ENCODE assay signal across 33 mouse cellular contexts in the genomic region with DNA sequence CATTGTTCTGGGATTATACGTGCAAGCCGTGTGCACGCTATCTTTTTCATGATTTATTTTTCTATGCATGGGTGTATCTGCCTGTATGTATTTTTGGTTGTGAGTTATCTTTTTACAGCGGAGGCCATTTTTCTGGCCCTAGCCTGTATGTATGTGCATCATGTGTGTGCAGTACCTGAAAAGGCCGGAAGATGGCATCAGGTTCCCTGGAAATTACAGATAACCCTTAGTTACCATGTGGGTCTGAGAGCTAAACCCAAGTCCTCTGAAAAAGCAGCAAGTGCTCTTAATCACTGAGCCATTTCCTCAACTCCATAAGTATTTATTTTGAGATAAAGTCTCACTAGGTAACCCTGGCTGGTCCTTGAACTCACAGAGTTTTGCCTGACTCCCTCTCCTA. TPM values are rescaled to one million over a fixed set of nuclear protein-coding genes. Genes with fewer than 3 reads are reported as not detected.
DNase-seq lines count a peak whose midpoint lies in the region; ATAC-seq and TF ChIP-seq lines count a peak whose summit lies in the region.
"Had no signal": no experiment of that assay in that cellular context is flagged by ENCODE, and none has a peak within 500 bp of the region (broad histone marks: within the 10 kb centered on the region; RNA-seq: fewer than 3 reads in every experiment).

No protein-coding gene starts in this region.

- peak; percentile 12; the same call in 1 of the 2 replicates for TF ChIP-seq CTCF in lung, embryonic 14.5 days (IDR thresholded peaks at IDR 0.05; ENCODE audit: low read depth)
- TF ChIP-seq CTCF in stomach, postnatal 0 days (IDR thresholded peaks at IDR 0.05; ENCODE audit: low read depth) = 0 out of 2 replicates have a peak, but pooled peaks have one; percentile 10
- no peak for TF ChIP-seq CTCF in forebrain, postnatal 0 days (IDR thresholded peaks at IDR 0.05; ENCODE audit: low read depth)
- TF ChIP-seq CTCF in gastrocnemius, adult 2 months (IDR thresholded peaks at IDR 0.05) = no peak

- peaks cover 8% of the 10 kb centered on the region; the same call in 1 of the 2 replicates for H3K4me1 ChIP-seq in lung, embryonic 14.5 days (ENCODE audit: insufficient read depth)
- H3K4me1 ChIP-seq in ES-E14 (ENCODE audit: control insufficient read depth in 2 of 2, insufficient read depth in 2 of 2, low read length in 2 of 2, poor library complexity in 1 of 2) = no peaks in the 10 kb centered on the region
- no peaks in the 10 kb centered on the region for H3K4me1 ChIP-seq in stomach, postnatal 0 days (replicated peaks; ENCODE audit: control insufficient read depth, insufficient read depth)
- H3K4me1 ChIP-seq in forebrain, postnatal 0 days (ENCODE audit: insufficient read depth) = no peaks in the 10 kb centered on the region
- H3K4me1 ChIP-seq: embryonic facial prominence, embryonic 13.5 days; forebrain, embryonic 12.5 days; forebrain, embryonic 15.5 days; hindbrain, embryonic 13.5 days; intestine, embryonic 15.5 days had no signal

- H3K36me3 ChIP-seq in lung, embryonic 14.5 days (ENCODE audit: insufficient read depth) = no peaks in the 10 kb centered on the region
- H3K36me3 ChIP-seq in ES-E14 (ENCODE audit: control insufficient read depth, insufficient read depth, low read length, poor library complexity, severe bottlenecking) = no peaks in the 10 kb centered on the region
- no peaks in the 10 kb centered on the region for H3K36me3 ChIP-seq in stomach, postnatal 0 days (ENCODE audit: control insufficient read depth, insufficient read depth, low read length)
- no peaks in the 10 kb centered on the region for H3K36me3 ChIP-seq in forebrain, postnatal 0 days (ENCODE audit: insufficient read depth)
- H3K36me3 ChIP-seq: embryonic facial prominence, embryonic 10.5 days; embryonic facial prominence, embryonic 13.5 days; forebrain, embryonic 12.5 days; forebrain, embryonic 15.5 days; heart, embryonic 12.5 days; hindbrain, embryonic 10.5 days; hindbrain, embryonic 13.5 days; intestine, embryonic 15.5 days had no signal

- intact Hi-C loops in gastrocnemius, adult 2 months (cut with DNase I) = no loop called here

- DNase-seq in lung, embryonic 14.5 days = no peak
- DNase-seq in lung, postnatal 4 days = no peak
- DNase-seq in ES-E14 (ENCODE audit: low read depth, low spot score) (no peak), ZHBTc4 (ENCODE audit: low read depth, low spot score) (peak; percentile 81)
- DNase-seq in stomach, postnatal 0 days (ENCODE audit: low spot score) = no peak
- DNase-seq in forebrain, postnatal 0 days = no peak
- DNase-seq in embryo, embryonic 9.5 days (ENCODE audit: extremely low spot score) = no peak
- no peak for DNase-seq in gastrocnemius, adult 2 months
- DNase-seq: adrenal gland, adult 2 months; adrenal gland, postnatal 14 days; cerebellum, adult 11 months; cerebellum, adult 2 months; cerebellum, adult 9-11 months; cerebellum, postnatal 25 days; gastrocnemius, postnatal 14 days had no signal

- H3K27me3 ChIP-seq in lung, embryonic 14.5 days (ENCODE audit: insufficient read depth, low read length) = no peaks in the 10 kb centered on the region
- H3K27me3 ChIP-seq in stomach, postnatal 0 days (ENCODE audit: control insufficient read depth, insufficient read depth, low read length) = no peaks in the 10 kb centered on the region
- no peaks in the 10 kb centered on the region for H3K27me3 ChIP-seq in forebrain, postnatal 0 days (ENCODE audit: insufficient read depth, low read length)
- H3K27me3 ChIP-seq: embryonic facial prominence, embryonic 13.5 days; forebrain, embryonic 15.5 days; heart, embryonic 12.5 days; intestine, embryonic 15.5 days had no signal

- no peak overlapping the region for H3K27ac ChIP-seq in lung, embryonic 14.5 days (ENCODE audit: low read depth)
- H3K27ac ChIP-seq in ES-E14 (ENCODE audit: insufficient read depth, low read depth, low read length, poor library complexity, severe bottlenecking) = no peak overlapping the region
- H3K27ac ChIP-seq in stomach, postnatal 0 days (replicated peaks) = no peak overlapping the region
- no peak overlapping the region for H3K27ac ChIP-seq in forebrain, postnatal 0 days (ENCODE audit: low read depth, low read length)
- no peak overlapping the region for H3K27ac ChIP-seq in gastrocnemius, adult 2 months
- H3K27ac ChIP-seq: embryonic facial prominence, embryonic 10.5 days; embryonic facial prominence, embryonic 13.5 days; forebrain, embryonic 12.5 days; forebrain, embryonic 15.5 days; hindbrain, embryonic 10.5 days; hindbrain, embryonic 13.5 days; intestine, embryonic 15.5 days had no signal

- in situ Hi-C loops in ES-E14 (cut with MboI; ENCODE audit: low sequenced_read_pairs in 2 of 2, unreplicated experiment in 2 of 2) = no loop called here

- ATAC-seq in lung, embryonic 14.5 days (ENCODE audit: insufficient read depth) = no peak
- ATAC-seq in stomach, postnatal 0 days (ENCODE audit: low FRiP score, low TSS enrichment) = no peak
- ATAC-seq in forebrain, postnatal 0 days = no peak
- ATAC-seq: CD4-positive, CD25-positive, alpha-beta regulatory T cell, adult 4 months; forebrain, embryonic 15.5 days; hindbrain, embryonic 16.5 days had no signal

- no peak overlapping the region for H3K4me2 ChIP-seq in lung, embryonic 14.5 days
- no peak overlapping the region for H3K4me2 ChIP-seq in stomach, postnatal 0 days (replicated peaks; ENCODE audit: low read depth)
- H3K4me2 ChIP-seq in forebrain, postnatal 0 days (ENCODE audit: low read depth) = no peak overlapping the region
- H3K4me2 ChIP-seq: embryonic facial prominence, embryonic 13.5 days; forebrain, embryonic 12.5 days; forebrain, embryonic 15.5 days; heart, embryonic 12.5 days; hindbrain, embryonic 13.5 days; intestine, embryonic 15.5 days had no signal

- no peak overlapping the region for H3K9ac ChIP-seq in lung, embryonic 14.5 days
- no peak overlapping the region for H3K9ac ChIP-seq in ES-E14 (ENCODE audit: insufficient read depth, low read depth, low read length, poor library complexity, severe bottlenecking)
- H3K9ac ChIP-seq in stomach, postnatal 0 days (ENCODE audit: low read length) = no peak overlapping the region
- no peak overlapping the region for H3K9ac ChIP-seq in forebrain, postnatal 0 days
- H3K9ac ChIP-seq: embryonic facial prominence, embryonic 13.5 days; forebrain, embryonic 12.5 days; forebrain, embryonic 15.5 days; heart, embryonic 12.5 days; hindbrain, embryonic 13.5 days; intestine, embryonic 15.5 days had no signal

- no peak for TF ChIP-seq EP300 in stomach, postnatal 0 days (optimal IDR thresholded peaks at IDR 0.05)

- 92% methylated on average over 5 of the region's 5 CpGs for WGBS in lung, embryonic 14.5 days
- WGBS in stomach, postnatal 0 days = 66% methylated on average over 5 of the region's 5 CpGs
- WGBS in forebrain, postnatal 0 days = 94% methylated on average over 5 of the region's 5 CpGs

- H3K9me3 ChIP-seq in lung, embryonic 14.5 days (ENCODE audit: low read depth, low read length) = no peaks in the 10 kb centered on the region
- H3K9me3 ChIP-seq in ES-E14 (ENCODE audit: control insufficient read depth, insufficient read depth, low read depth, low read length) = no peaks in the 10 kb centered on the region
- H3K9me3 ChIP-seq in stomach, postnatal 0 days (ENCODE audit: control insufficient read depth, low read length) = no peaks in the 10 kb centered on the region
- no peaks in the 10 kb centered on the region for H3K9me3 ChIP-seq in forebrain, postnatal 0 days (ENCODE audit: low read length)
- H3K9me3 ChIP-seq: embryonic facial prominence, embryonic 13.5 days; forebrain, embryonic 15.5 days; heart, embryonic 12.5 days; hindbrain, embryonic 10.5 days; hindbrain, embryonic 13.5 days; intestine, embryonic 15.5 days had no signal

- no peak overlapping the region for H3K4me3 ChIP-seq in lung, embryonic 14.5 days (ENCODE audit: low read depth, low read length)
- no peak overlapping the region for H3K4me3 ChIP-seq in ES-E14 (ENCODE audit: insufficient read depth in 1 of 2, low read depth in 1 of 2, low read length in 2 of 2, poor library complexity in 1 of 2, severe bottlenecking in 1 of 2)
- H3K4me3 ChIP-seq in stomach, postnatal 0 days (ENCODE audit: low read depth, low read length) = no peak overlapping the region
- H3K4me3 ChIP-seq in forebrain, postnatal 0 days (ENCODE audit: low read depth, low read length) = no peak overlapping the region
- H3K4me3 ChIP-seq in gastrocnemius, adult 2 months = no peak overlapping the region
- H3K4me3 ChIP-seq: embryonic facial prominence, embryonic 10.5 days; embryonic facial prominence, embryonic 13.5 days; erythroblast, embryonic 14.5 days; forebrain, embryonic 12.5 days; forebrain, embryonic 15.5 days; heart, embryonic 12.5 days; hindbrain, embryonic 10.5 days; hindbrain, embryonic 13.5 days; intestine, embryonic 15.5 days had no signal

RNA-seq across cellular contexts. Expression of gene Rln3, which starts 8.4 kb away (rescaled TPM):
- not detected in 2 replicates for polyA plus RNA-seq in lung, embryonic 14.5 days (2014; fragmentation: Nextera tagmentation; extraction: Ambion mirVana)
- 7.3 and 26.6 TPM in 2 replicates for total RNA-seq in ES-E14 (2012; rRNA removed)
- polyA plus RNA-seq in stomach, postnatal 0 days (2015; fragmentation: Nextera tagmentation; extraction: Ambion mirVana) = 0.17 TPM in 1 of 2 replicates, not detected in the other
- total RNA-seq in forebrain, postnatal 0 days (2014; rRNA removed) = 0.33 TPM in 1 of 2 replicates, not detected in the other
- not detected in 2 replicates for polyA plus RNA-seq in forebrain, postnatal 0 days (2015; fragmentation: Nextera tagmentation; extraction: Ambion mirVana)
- total RNA-seq in gastrocnemius, adult 2 months (2021) = not detected
- total RNA-seq: adrenal gland, adult 2 months; adrenal gland, postnatal 14 days; adrenal gland, postnatal 4 days; common myeloid progenitor, adult 5-6 weeks; gastrocnemius, adult 18-20 months; gastrocnemius, postnatal 14 days; gastrocnemius, postnatal 4 days; heart, postnatal 25 days had no signal
- polyA plus RNA-seq: C2C12; embryonic facial prominence, embryonic 10.5 days; embryonic facial prominence, embryonic 13.5 days; erythroblast, embryonic 14.5 days; forebrain, embryonic 12.5 days; forebrain, embryonic 15.5 days; heart, embryonic 12.5 days; heart, postnatal 0 days; hindbrain, embryonic 13.5 days had no signal

RNA-seq across cellular contexts. Expression of gene Il27ra, which starts 10.8 kb away (rescaled TPM):
- 1.1 TPM in 2 replicates for polyA plus RNA-seq in lung, embryonic 14.5 days (2014; fragmentation: Nextera tagmentation; extraction: Ambion mirVana)
- 0.89 and 3.6 TPM in 2 replicates for total RNA-seq in ES-E14 (2012; rRNA removed)
- 0.40 and 0.44 TPM in 2 replicates for polyA plus RNA-seq in stomach, postnatal 0 days (2015; fragmentation: Nextera tagmentation; extraction: Ambion mirVana)
- 0.31 and 0.86 TPM in 2 replicates for total RNA-seq in forebrain, postnatal 0 days (2014; rRNA removed)
- polyA plus RNA-seq in forebrain, postnatal 0 days (2015; fragmentation: Nextera tagmentation; extraction: Ambion mirVana) = 0.29 and 0.45 TPM in 2 replicates
- total RNA-seq in gastrocnemius, adult 2 months (2021) = under 1 TPM; 0.36 to 0.61 TPM

RNA-seq across cellular contexts. Expression of gene Gm10643, which starts 11.7 kb away (rescaled TPM):
- 1.4 and 1.7 TPM in 2 replicates for polyA plus RNA-seq in lung, embryonic 14.5 days (2014; fragmentation: Nextera tagmentation; extraction: Ambion mirVana)
- total RNA-seq in ES-E14 (2012; rRNA removed) = 1.5 and 1.7 TPM in 2 replicates
- polyA plus RNA-seq in stomach, postnatal 0 days (2015; fragmentation: Nextera tagmentation; extraction: Ambion mirVana) = 0.96 and 1.2 TPM in 2 replicates
- 3.3 and 4.7 TPM in 2 replicates for total RNA-seq in forebrain, postnatal 0 days (2014; rRNA removed)
- polyA plus RNA-seq in forebrain, postnatal 0 days (2015; fragmentation: Nextera tagmentation; extraction: Ambion mirVana) = 1.3 and 1.6 TPM in 2 replicates
- total RNA-seq in gastrocnemius, adult 2 months (2021) = 1 to 10 TPM in 1 of 2 experiments, under 1 TPM in 1; 0.84 to 1.2 TPM
- polyA plus RNA-seq: erythroblast, embryonic 14.5 days had no signal

RNA-seq across cellular contexts. Expression of gene Rfx1, which starts 13.4 kb away (rescaled TPM):
- 12.9 and 13.3 TPM in 2 replicates for polyA plus RNA-seq in lung, embryonic 14.5 days (2014; fragmentation: Nextera tagmentation; extraction: Ambion mirVana)
- 16.2 and 22.3 TPM in 2 replicates for total RNA-seq in ES-E14 (2012; rRNA removed)
- 2.7 and 3.0 TPM in 2 replicates for polyA plus RNA-seq in stomach, postnatal 0 days (2015; fragmentation: Nextera tagmentation; extraction: Ambion mirVana)
- 22.2 and 31.2 TPM in 2 replicates for total RNA-seq in forebrain, postnatal 0 days (2014; rRNA removed)
- 4.4 and 6.2 TPM in 2 replicates for polyA plus RNA-seq in forebrain, postnatal 0 days (2015; fragmentation: Nextera tagmentation; extraction: Ambion mirVana)
- 1 to 10 TPM; 4.4 to 4.7 TPM for total RNA-seq in gastrocnemius, adult 2 months (2021)

RNA-seq across cellular contexts. Expression of gene Palm3, which starts 32.0 kb away (rescaled TPM):
- polyA plus RNA-seq in lung, embryonic 14.5 days (2014; fragmentation: Nextera tagmentation; extraction: Ambion mirVana) = 2.5 and 2.9 TPM in 2 replicates
- total RNA-seq in ES-E14 (2012; rRNA removed) = 25.5 and 29.0 TPM in 2 replicates
- polyA plus RNA-seq in stomach, postnatal 0 days (2015; fragmentation: Nextera tagmentation; extraction: Ambion mirVana) = 0.96 and 1.3 TPM in 2 replicates
- 2.7 and 5.4 TPM in 2 replicates for total RNA-seq in forebrain, postnatal 0 days (2014; rRNA removed)
- polyA plus RNA-seq in forebrain, postnatal 0 days (2015; fragmentation: Nextera tagmentation; extraction: Ambion mirVana) = 2.8 and 4.3 TPM in 2 replicates
- total RNA-seq in gastrocnemius, adult 2 months (2021) = under 1 TPM in 1 of 2 experiments, not detected in 1; 0.31 TPM
- total RNA-seq: common myeloid progenitor, adult 5-6 weeks had no signal
- polyA plus RNA-seq: erythroblast, embryonic 14.5 days had no signal

Comparison
In these comparisons a context has a peak if more than half of its experiments do, and no peak if none do; other contexts are left out.
1. CTCF ChIP-seq: peak in lung, embryonic 14.5 days (single experiment) and stomach, postnatal 0 days (single experiment); none in forebrain, postnatal 0 days (single experiment) and gastrocnemius, adult 2 months (single experiment).